Mouse (Mus musculus): ENCODE results near the gene Med6.

The Med6 gene

GRCm38 (mm10) chr12:81594902-81595671 is at the start of gene Med6:
Gene Med6 (minus strand): TSS chr12:81595008.
- DNase-seq (ENCODE audit: low read depth, low spot score), result peak; percentile 98

- no peak for DNase-seq (ENCODE audit: low read depth, low spot score)
These were observed 47.7 kb upstream of the Med6 start for GRCm38 (mm10) chr12:81642361-81643082.

- no peak for DNase-seq (ENCODE audit: low read depth, low spot score)
These were observed 45.8 kb upstream of the Med6 start for GRCm38 (mm10) chr12:81640656-81641055.

- no peak for DNase-seq (ENCODE audit: low read depth, low spot score)
These were observed 38.4 kb upstream of the Med6 start for GRCm38 (mm10) chr12:81633246-81633645.

- DNase-seq (ENCODE audit: low read depth, low spot score), result peak; percentile 82
These were observed 37.0 kb upstream of the Med6 start for GRCm38 (mm10) chr12:81631661-81632401.

GRCm38 (mm10) chr12:81630915-81631660 is 36.3 kb upstream of the Med6 start, which contains the start of gene Ttc9:
Gene Ttc9 (plus strand): TSS chr12:81631249.
- peak; percentile 88 for DNase-seq (ENCODE audit: low read depth, low spot score)

- DNase-seq (ENCODE audit: low read depth, low spot score), result peak; percentile 83
These were observed 35.7 kb upstream of the Med6 start for GRCm38 (mm10) chr12:81630520-81630914.

GRCm38 (mm10) chr12:81628091-81628490 is 33.3 kb upstream of the Med6 start:
- no peak for DNase-seq (ENCODE audit: low read depth, low spot score)

- DNase-seq (ENCODE audit: low read depth, low spot score), result no peak
These were observed 32.6 kb upstream of the Med6 start for GRCm38 (mm10) chr12:81627426-81627825.

GRCm38 (mm10) chr12:81626226-81626861 is 31.5 kb upstream of the Med6 start:
- no peak for DNase-seq (ENCODE audit: low read depth, low spot score)

GRCm38 (mm10) chr12:81623377-81623776 is 28.6 kb upstream of the Med6 start:
- DNase-seq (ENCODE audit: low read depth, low spot score), result no peak

- DNase-seq (ENCODE audit: low read depth, low spot score), result peak; percentile 89
These were observed 24.5 kb upstream of the Med6 start for GRCm38 (mm10) chr12:81619302-81619701.

GRCm38 (mm10) chr12:81616980-81617379 is 22.2 kb upstream of the Med6 start:
- no peak for DNase-seq (ENCODE audit: low read depth, low spot score)

- DNase-seq (ENCODE audit: low read depth, low spot score), result no peak
These were observed 21.0 kb upstream of the Med6 start for GRCm38 (mm10) chr12:81615807-81616206.

- DNase-seq (ENCODE audit: low read depth, low spot score), result no peak
These were observed 14.6 kb upstream of the Med6 start for GRCm38 (mm10) chr12:81609445-81609844.

- no peak for DNase-seq (ENCODE audit: low read depth, low spot score)
These were observed 10.4 kb upstream of the Med6 start for GRCm38 (mm10) chr12:81604995-81605784.

- DNase-seq (ENCODE audit: low read depth, low spot score), result no peak
These were observed 1.9 kb upstream of the Med6 start for GRCm38 (mm10) chr12:81596547-81597262.

- DNase-seq (ENCODE audit: low read depth, low spot score), result no peak
These were observed 26.4 kb downstream of the Med6 start, which contains the start of gene Adam21 for GRCm38 (mm10) chr12:81568374-81568773. Gene Adam21 (minus strand): TSS chr12:81568474.

GRCm38 (mm10) chr12:81567931-81568330 is 26.9 kb downstream of the Med6 start:
- no peak for DNase-seq (ENCODE audit: low read depth, low spot score)
